Mouse (Mus musculus) bone marrow macrophage, adult 2 months (primary cell): ENCODE data around the gene Bst1.

ENCODE experiments used
- CTCF ChIP-seq: IDR thresholded peaks from 2 replicates; pipeline ENCODE4 v1.5.1; 2012; ENCODE audit warnings: low read depth, mild to moderate bottlenecking, low read length, moderate library complexity
- POLR2A ChIP-seq: IDR thresholded peaks from 2 replicates; pipeline ENCODE4 v1.6.1; 2012; ENCODE audit warnings: mild to moderate bottlenecking, low read depth, low read length, borderline replicate concordance

GRCm38 (mm10) chr5:43776993-43777392 lies 41.7 kb upstream of the Bst1 start:
- TF ChIP-seq POLR2A (no peak), CTCF (no peak)
